Mouse (Mus musculus) forebrain, postnatal 0 days (tissue): ENCODE results near the gene Wfikkn2. TPM values are rescaled to one million over a fixed set of nuclear protein-coding genes. Genes with fewer than 3 reads are reported as not detected.
"Not testable (repeated sequence)": the region's sequence is repeated elsewhere in the genome, so short reads cannot be mapped to it uniquely, and the experiment has no call there.

ENCODE experiments used
- ATAC-seq: fragments of 200-750 bp; cut with Nextera tagmentation; 2 replicates; pipeline ENCODE4 v1.8.0; 2017; ENCODE audit warnings: mild to moderate bottlenecking, moderate library complexity
- DNase-seq: peaks from one replicate; pipeline ENCODE4 v3.0.0-alpha.2; 2015
- H3K27ac ChIP-seq: fragments of 300-500 bp; sonication (generic); 2 replicates; pipeline ENCODE4 v1.5.1; 2014; ENCODE audit warnings: low read depth, mild to moderate bottlenecking, antibody characterized with exemption, low read length, moderate library complexity, mixed read lengths
- H3K27me3 ChIP-seq: fragments of 300-500 bp; sonication (generic); 2 replicates; pipeline ENCODE4 v1.6.1; 2014; ENCODE audit warnings: mild to moderate bottlenecking, low read length, mixed read lengths; ENCODE audit not compliant: insufficient read depth
- H3K36me3 ChIP-seq: fragments of 300-500 bp; sonication (generic); 2 replicates; pipeline ENCODE4 v1.6.1; 2014; ENCODE audit warnings: mild to moderate bottlenecking, moderate library complexity; ENCODE audit not compliant: insufficient read depth
- H3K4me1 ChIP-seq: fragments of 300-500 bp; sonication (generic); 2 replicates; pipeline ENCODE4 v1.6.1; 2014; ENCODE audit warnings: antibody characterized with exemption; ENCODE audit not compliant: insufficient read depth
- H3K4me2 ChIP-seq: fragments of 300-500 bp; sonication (generic); 2 replicates; pipeline ENCODE4 v1.6.1; 2014; ENCODE audit warnings: low read depth, mild to moderate bottlenecking, moderate library complexity
- H3K4me3 ChIP-seq: fragments of 300-500 bp; sonication (generic); 2 replicates; pipeline ENCODE4 v1.5.1; 2014; ENCODE audit warnings: low read depth, low read length, mixed read lengths
- H3K9ac ChIP-seq: fragments of 300-500 bp; sonication (generic); 2 replicates; pipeline ENCODE4 v1.6.1; 2014; ENCODE audit warnings: mild to moderate bottlenecking
- H3K9me3 ChIP-seq: fragments of 300-500 bp; sonication (generic); 2 replicates; pipeline ENCODE4 v1.6.1; 2016; ENCODE audit warnings: low read length
- CTCF ChIP-seq: sonication (generic); IDR thresholded peaks from 2 replicates; pipeline ENCODE4 v1.5.1; 2016; ENCODE audit warnings: antibody characterized with exemption, control low read depth, low read depth
- WGBS: fragments of 180-500 bp; shearing (Covaris S2); extraction: QIAGEN DNeasy Blood & Tissue Kit; methylation state at CpG from one replicate; pipeline ENCODE4 v1.1.7; 2014; 5-methylcytosine and 5-hydroxymethylcytosine counted together
- polyA plus RNA-seq: library from polyadenylated mRNA; unstranded; fragments of >200 nt; fragmentation: Nextera tagmentation; extraction: Ambion mirVana; gene quantifications from 2 replicates; pipeline ENCODE4 v1.2.1, GENCODE M21; 2015
- total RNA-seq: library from RNA; depleted of rRNA; stranded (reverse); fragments of >200 nt; gene quantifications from 2 replicates; pipeline ENCODE4 v1.2.3, GENCODE M21; 2014

Wfikkn2 gene
- total and polyA plus RNA-seq, 2 experiments from 2014 or later, result 5.9 to 10.0 TPM

DNA sequence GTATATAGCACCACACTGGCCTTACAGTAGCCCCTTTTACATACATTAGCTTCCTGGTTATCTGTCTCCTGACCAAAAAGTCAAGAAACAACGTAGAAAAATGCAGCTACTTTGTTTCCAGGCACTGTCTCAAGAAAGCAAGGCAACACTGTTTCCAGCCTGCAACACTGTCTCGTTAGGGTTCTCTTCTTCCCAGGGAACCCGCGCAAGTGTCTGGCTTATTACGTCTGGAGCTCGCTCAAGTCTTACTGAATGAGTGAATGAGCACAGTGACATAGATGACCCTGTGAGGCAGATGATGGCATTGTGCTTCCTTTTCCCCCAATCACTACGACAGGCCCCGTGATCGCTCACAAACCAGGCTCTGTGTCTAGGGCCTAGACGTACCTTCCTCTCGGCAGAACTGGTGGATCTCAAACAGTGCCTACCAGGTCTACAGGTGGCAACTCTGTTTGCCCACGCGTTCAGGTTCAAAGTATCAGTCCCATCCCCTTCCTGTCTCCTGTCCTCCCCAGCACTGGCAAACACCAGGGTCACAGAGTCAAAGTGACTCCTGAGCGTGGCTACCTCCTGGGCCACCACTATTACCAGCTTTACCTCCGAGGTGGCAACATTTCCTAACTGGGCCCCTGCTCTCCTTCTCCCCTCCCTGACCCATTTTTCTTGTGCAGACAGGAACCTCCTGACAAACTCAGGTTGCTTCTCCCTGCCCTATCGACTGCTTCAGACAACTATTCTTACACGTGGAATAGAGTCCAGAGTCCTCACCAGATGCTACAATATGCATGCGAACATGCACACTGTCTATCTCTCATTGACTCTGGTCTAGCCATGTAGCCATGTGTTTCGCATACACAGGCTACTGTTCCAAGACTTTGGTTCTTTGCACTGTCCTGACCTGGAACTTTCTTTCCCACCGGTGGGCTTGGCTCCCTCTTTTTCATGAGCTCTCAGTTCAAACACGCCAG, 27.4 kb upstream of the Wfikkn2 start:
- ATAC-seq (no peak), DNase-seq (no peak)
- no peak for TF ChIP-seq CTCF
- Histone ChIP-seq H3K27me3 (no peaks in the 10 kb centered on the region), H3K36me3 (no peaks in the 10 kb centered on the region), H3K9ac (no peak overlapping the region), H3K9me3 (no peaks in the 10 kb centered on the region), H3K4me2 (no peak overlapping the region), H3K27ac (no peak overlapping the region), H3K4me1 (peaks cover 13% of the 10 kb centered on the region; the same call in 1 of the 2 replicates), H3K4me3 (no peak overlapping the region)
- 79% methylated on average over 21 of the region's 21 CpGs for WGBS

GRCm38 (mm10) chr11:94271015-94271414, 25.2 kb upstream of the Wfikkn2 start:
- 86% methylated on average over 2 of the region's 2 CpGs for WGBS
- Histone ChIP-seq H3K27ac (no peak overlapping the region), H3K9me3 (no peaks in the 10 kb centered on the region), H3K36me3 (no peaks in the 10 kb centered on the region), H3K4me1 (no peaks in the 10 kb centered on the region), H3K4me2 (no peak overlapping the region), H3K4me3 (no peak overlapping the region), H3K27me3 (no peaks in the 10 kb centered on the region), H3K9ac (no peak overlapping the region)
- TF ChIP-seq CTCF, result no peak
- DNase-seq (no peak), ATAC-seq (no peak)

DNA sequence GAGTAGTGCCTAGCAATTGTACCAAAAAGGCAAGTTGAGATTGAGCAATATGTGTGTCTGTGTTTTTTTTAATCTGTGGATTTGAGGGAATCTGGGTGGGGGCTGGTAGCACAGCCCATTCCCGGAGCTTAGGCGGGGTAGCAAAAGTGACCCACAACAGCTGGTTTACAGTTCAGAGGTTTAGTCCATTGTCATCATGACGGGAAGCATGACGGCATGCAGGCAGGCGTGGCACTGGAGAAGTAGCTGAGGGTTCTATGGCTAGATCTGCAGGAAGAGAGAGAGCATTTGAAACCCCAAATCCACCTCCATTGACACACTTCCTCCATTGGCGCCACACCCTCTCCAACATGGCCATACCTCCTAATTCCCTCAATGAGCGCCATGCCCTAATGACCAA, 24.1 kb upstream of the Wfikkn2 start:
- H3K4me1 ChIP-seq, result no peaks in the 10 kb centered on the region
- no peak for ATAC-seq
- H3K9ac ChIP-seq, result no peak overlapping the region
- H3K36me3 ChIP-seq, result no peaks in the 10 kb centered on the region
- TF ChIP-seq CTCF, result no peak
- H3K27me3 ChIP-seq, result no peaks in the 10 kb centered on the region
- no peak overlapping the region for H3K27ac ChIP-seq
- H3K9me3 ChIP-seq, result no peaks in the 10 kb centered on the region
- DNase-seq, result no peak
- H3K4me2 ChIP-seq, result no peak overlapping the region
- H3K4me3 ChIP-seq, result no peak overlapping the region
- 89% methylated on average over 7 of the region's 7 CpGs for WGBS

DNA sequence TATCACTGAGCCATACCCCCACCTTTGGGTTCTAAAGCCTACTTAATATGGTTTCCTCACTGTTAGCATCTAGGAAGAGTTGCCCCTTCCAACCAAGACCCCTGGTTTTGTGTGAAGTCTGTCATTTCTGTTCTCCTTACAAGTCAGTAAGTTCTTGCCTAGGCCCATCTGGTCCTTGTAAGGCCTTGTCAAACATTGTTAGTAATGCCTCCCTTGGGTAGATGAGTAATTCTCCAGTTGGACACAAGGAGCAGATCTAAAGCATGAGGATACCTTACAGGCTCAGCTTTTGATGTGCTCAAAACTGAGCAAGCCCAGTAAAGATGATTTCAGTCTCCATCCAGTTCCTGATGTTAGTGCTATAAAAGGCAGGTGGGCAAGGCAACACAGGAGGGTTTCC, 23.0 kb upstream of the Wfikkn2 start:
- no peak overlapping the region for H3K27ac ChIP-seq
- ATAC-seq, result no peak
- no peak overlapping the region for H3K4me2 ChIP-seq
- no peak for DNase-seq
- TF ChIP-seq CTCF, result no peak
- H3K36me3 ChIP-seq, result no peaks in the 10 kb centered on the region
- H3K4me1 ChIP-seq, result no peaks in the 10 kb centered on the region
- no peaks in the 10 kb centered on the region for H3K27me3 ChIP-seq
- H3K4me3 ChIP-seq, result no peak overlapping the region
- H3K9ac ChIP-seq, result no peak overlapping the region
- H3K9me3 ChIP-seq, result no peaks in the 10 kb centered on the region

DNA sequence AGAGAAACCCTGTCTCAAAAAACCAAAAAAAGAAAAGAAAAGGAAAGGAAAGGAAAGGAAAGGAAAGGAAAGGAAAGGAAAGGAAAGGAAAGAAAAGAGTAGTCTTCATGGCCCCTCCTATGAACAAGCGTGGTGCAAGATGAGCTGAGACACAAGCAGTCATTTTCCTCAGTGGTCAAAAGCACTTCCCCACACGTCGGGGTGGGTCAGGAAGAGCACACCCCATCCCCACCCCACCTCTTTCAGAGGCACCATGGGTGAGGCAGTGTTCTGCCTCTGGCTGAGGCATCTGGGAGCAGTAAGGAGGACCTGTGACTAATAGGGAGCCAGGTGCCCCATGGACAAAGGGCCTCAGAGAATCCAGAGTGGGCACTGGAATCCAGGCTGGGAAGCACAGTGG, 20.4 kb upstream of the Wfikkn2 start:
- DNase-seq, H3K27me3 ChIP-seq, H3K4me3 ChIP-seq, H3K4me2 ChIP-seq, H3K36me3 ChIP-seq, H3K4me1 ChIP-seq, ATAC-seq, H3K9ac ChIP-seq, H3K27ac ChIP-seq, H3K9me3 ChIP-seq: not testable (repeated sequence)
- 83% methylated on average over 3 of the region's 3 CpGs for WGBS

GRCm38 (mm10) chr11:94265134-94265785, 19.5 kb upstream of the Wfikkn2 start:
- Histone ChIP-seq H3K4me1 (no peaks in the 10 kb centered on the region), H3K27me3 (no peaks in the 10 kb centered on the region), H3K9ac (peak overlapping the region; percentile 31; the same call in 1 of the 2 replicates), H3K9me3 (no peaks in the 10 kb centered on the region), H3K4me2 (peak overlapping the region; percentile 54), H3K27ac (peak overlapping the region; percentile 40; the same call in 1 of the 2 replicates), H3K4me3 (peak overlapping the region; percentile 32), H3K36me3 (no peaks in the 10 kb centered on the region)
- WGBS, result under 1% methylated on average over 18 of the region's 18 CpGs
- peak; percentile 82 for ATAC-seq
- peak; percentile 78 for DNase-seq
- TF ChIP-seq CTCF, result peak; percentile 70
